Mouse (Mus musculus) midbrain, embryonic 16.5 days (tissue): ENCODE results near the gene Gpank1. TPM values are rescaled to one million over a fixed set of nuclear protein-coding genes. Genes with fewer than 3 reads are reported as not detected.

Source experiments
- ATAC-seq: fragments of 200-750 bp; cut with Nextera tagmentation; 2 replicates; pipeline ENCODE4 v1.8.0; 2017; ENCODE audit warnings: moderate TSS enrichment
- H3K27ac ChIP-seq: fragments of 300-500 bp; sonication (generic); 2 replicates; pipeline ENCODE4 v1.5.1; 2014; ENCODE audit warnings: mild to moderate bottlenecking, low read length, mixed read lengths
- H3K27me3 ChIP-seq: fragments of 300-500 bp; sonication (generic); 2 replicates; pipeline ENCODE4 v1.6.1; 2014; ENCODE audit warnings: low read depth, low read length, mixed read lengths; ENCODE audit not compliant: control insufficient read depth, insufficient read depth
- H3K36me3 ChIP-seq: fragments of 300-500 bp; sonication (generic); 2 replicates; pipeline ENCODE4 v1.6.1; 2014; ENCODE audit warnings: mild to moderate bottlenecking, low read length, moderate library complexity, mixed read lengths; ENCODE audit not compliant: control insufficient read depth, insufficient read depth
- H3K4me1 ChIP-seq: fragments of 300-500 bp; sonication (generic); 2 replicates; pipeline ENCODE4 v1.6.1; 2014; ENCODE audit warnings: mild to moderate bottlenecking, low read length, mixed read lengths; ENCODE audit not compliant: control insufficient read depth, insufficient read depth
- H3K4me2 ChIP-seq: fragments of 300-500 bp; sonication (generic); 2 replicates; pipeline ENCODE4 v1.6.1; 2014; ENCODE audit warnings: mild to moderate bottlenecking, low read length, mixed read lengths
- H3K4me3 ChIP-seq: fragments of 300-500 bp; sonication (generic); 2 replicates; pipeline ENCODE4 v1.5.1; 2014; ENCODE audit warnings: low read depth, mild to moderate bottlenecking, low read length, moderate library complexity, mixed read lengths
- H3K9ac ChIP-seq: fragments of 300-500 bp; sonication (generic); 2 replicates; pipeline ENCODE4 v1.6.1; 2014; ENCODE audit warnings: low read depth, low read length, mixed read lengths
- H3K9me3 ChIP-seq: fragments of 300-500 bp; sonication (generic); replicated peaks from 2 replicates; pipeline ENCODE4 v1.6.1; 2014; ENCODE audit warnings: mild to moderate bottlenecking, low read length, mixed read lengths; ENCODE audit not compliant: control insufficient read depth, poor library complexity, severe bottlenecking
- WGBS: fragments of 180-500 bp; shearing (Covaris S2); extraction: QIAGEN DNeasy Blood & Tissue Kit; methylation state at CpG from one replicate; pipeline ENCODE4 v1.1.7; 2014; 5-methylcytosine and 5-hydroxymethylcytosine counted together
- polyA plus RNA-seq: library from polyadenylated mRNA; unstranded; fragments of >200 nt; fragmentation: Nextera tagmentation; extraction: Ambion mirVana; gene quantifications from 2 replicates; pipeline ENCODE4 v1.2.1, GENCODE M21; 2015

Gpank1 gene
- polyA plus RNA-seq, 1 experiment from 2014 or later: 24.3 TPM

DNA sequence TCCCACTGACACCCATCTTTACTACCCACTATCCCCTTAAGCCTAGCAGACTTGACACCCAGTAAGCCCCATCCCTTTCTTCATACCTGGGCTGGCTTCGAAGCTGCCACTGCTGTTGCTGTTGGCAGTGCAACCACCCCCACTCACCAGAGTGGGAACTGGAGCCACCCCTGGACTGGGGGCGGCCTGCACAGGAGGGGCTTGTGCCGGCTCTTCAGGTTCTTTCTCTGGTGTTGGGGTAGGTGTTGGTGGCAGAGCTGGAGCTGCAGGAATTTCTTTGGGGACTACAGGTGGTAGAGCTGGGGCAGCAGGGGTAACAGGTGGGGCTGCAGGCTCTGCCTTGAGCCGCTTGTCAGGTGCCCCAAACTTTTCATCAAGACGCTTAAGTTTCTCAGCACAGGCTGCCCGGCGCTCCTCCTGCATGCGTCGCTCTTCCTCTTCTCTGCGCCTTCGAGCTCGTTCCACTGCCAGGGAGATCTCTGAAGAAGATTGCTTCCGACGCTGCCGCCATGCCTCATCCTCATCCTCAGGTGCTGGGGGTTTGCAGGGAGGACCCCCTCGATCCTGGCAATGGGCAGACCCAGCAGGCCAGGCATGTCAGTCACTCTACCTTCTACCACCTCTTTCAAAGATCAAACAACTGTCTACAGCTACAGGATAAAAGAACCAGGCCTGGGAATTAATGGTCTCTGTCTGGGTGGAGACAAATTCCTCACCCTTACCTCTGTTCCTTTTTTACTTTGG is 37.8 kb downstream of the Gpank1 start:
- 95% methylated on average over 16 of the region's 16 CpGs for WGBS

DNA sequence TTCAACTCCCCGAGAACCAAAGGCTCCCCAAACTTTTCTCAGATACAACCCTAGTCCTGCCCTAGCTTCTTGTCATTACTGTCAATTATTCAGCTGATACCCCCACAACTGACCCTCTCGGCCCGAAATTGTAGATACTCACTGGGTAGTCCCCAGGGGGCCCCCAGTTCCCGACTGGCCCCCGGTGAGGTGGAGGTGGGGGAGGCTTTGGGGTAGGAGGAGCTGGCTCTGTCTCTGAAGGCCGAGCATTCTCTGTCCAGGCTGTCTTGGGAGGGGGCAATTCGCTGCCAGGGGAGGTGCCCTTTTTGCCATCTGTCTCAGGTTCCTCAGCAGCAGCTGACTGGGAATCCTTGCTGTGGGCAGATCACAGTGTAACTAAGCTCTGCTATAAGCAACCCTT is 38.4 kb downstream of the Gpank1 start:
- ATAC-seq: no peak
- no peak overlapping the region for H3K4me2 ChIP-seq
- H3K4me1 ChIP-seq: peaks cover 18% of the 10 kb centered on the region
- H3K9me3 ChIP-seq: no peaks in the 10 kb centered on the region
- WGBS: 87% methylated on average over 7 of the region's 7 CpGs
- H3K4me3 ChIP-seq: no peak overlapping the region
- H3K9ac ChIP-seq: no peak overlapping the region
- H3K27me3 ChIP-seq: no peaks in the 10 kb centered on the region
- peaks cover 66% of the 10 kb centered on the region for H3K36me3 ChIP-seq
- no peak overlapping the region for H3K27ac ChIP-seq

More for the DNA sequence above, 37.8 kb downstream of the Gpank1 start:
- Histone ChIP-seq H3K27me3 (no peaks in the 10 kb centered on the region), H3K27ac (no peak overlapping the region), H3K4me1 (peaks cover 18% of the 10 kb centered on the region), H3K4me3 (no peak overlapping the region), H3K9me3 (no peaks in the 10 kb centered on the region), H3K36me3 (peaks cover 72% of the 10 kb centered on the region), H3K4me2 (no peak overlapping the region), H3K9ac (no peak overlapping the region)
- no peak for ATAC-seq

DNA sequence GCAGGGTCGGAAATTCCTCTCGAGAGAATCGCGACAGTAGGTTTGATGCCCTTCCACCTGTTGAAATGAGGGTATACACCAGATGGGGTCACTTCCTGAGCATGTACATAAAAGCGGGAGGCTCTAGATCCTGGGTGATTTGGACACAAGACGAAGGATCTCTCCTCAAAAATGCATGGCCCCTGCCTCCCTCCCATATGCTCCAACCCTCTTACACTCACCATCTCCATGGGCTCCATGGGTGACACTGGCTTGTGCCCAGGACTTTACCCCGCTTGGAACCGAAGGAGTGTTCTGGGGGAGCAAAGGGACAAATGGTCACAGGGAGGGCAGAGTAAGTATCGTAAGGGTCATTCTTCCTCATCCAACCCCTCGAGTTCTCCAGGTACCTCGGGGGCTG is 40.2 kb downstream of the Gpank1 start:
- WGBS: 88% methylated on average over 11 of the region's 11 CpGs
- peak overlapping the region; percentile 0; the same call in 1 of the 2 replicates for H3K4me2 ChIP-seq
- H3K36me3 ChIP-seq: peaks cover 48% of the 10 kb centered on the region
- no peaks in the 10 kb centered on the region for H3K9me3 ChIP-seq
- H3K27me3 ChIP-seq: no peaks in the 10 kb centered on the region
- no peak overlapping the region for H3K27ac ChIP-seq
- no peak overlapping the region for H3K4me3 ChIP-seq
- H3K4me1 ChIP-seq: peaks cover 26% of the 10 kb centered on the region
- no peak overlapping the region for H3K9ac ChIP-seq
- ATAC-seq: no peak

DNA sequence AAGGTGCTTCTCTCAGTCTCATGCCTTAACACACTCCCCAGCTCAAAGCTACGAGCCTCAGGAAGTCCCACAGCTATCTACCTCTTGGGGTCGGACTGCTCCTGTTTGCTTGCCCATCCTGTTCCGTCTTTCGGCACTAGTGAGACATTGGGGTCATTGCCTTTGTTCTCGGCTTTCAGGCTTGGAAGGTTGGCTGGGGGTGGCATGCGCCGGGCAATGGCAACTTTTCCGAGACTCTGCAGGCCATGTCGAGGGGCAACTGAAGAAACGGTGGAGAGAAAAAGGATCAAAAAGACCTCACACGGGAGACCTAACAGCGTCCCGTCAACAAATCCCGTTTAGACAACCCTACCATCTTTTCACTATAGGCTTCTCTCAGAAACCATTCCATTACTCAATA is 40.9 kb downstream of the Gpank1 start:
- Histone ChIP-seq H3K9me3 (no peaks in the 10 kb centered on the region), H3K4me1 (peaks cover 29% of the 10 kb centered on the region), H3K36me3 (peaks cover 41% of the 10 kb centered on the region), H3K9ac (peak overlapping the region; percentile 100), H3K27ac (no peak overlapping the region), H3K27me3 (no peaks in the 10 kb centered on the region), H3K4me3 (peak overlapping the region; percentile 99), H3K4me2 (peak overlapping the region; percentile 71)
- 57% methylated on average over 14 of the region's 14 CpGs for WGBS
- no peak for ATAC-seq

DNA sequence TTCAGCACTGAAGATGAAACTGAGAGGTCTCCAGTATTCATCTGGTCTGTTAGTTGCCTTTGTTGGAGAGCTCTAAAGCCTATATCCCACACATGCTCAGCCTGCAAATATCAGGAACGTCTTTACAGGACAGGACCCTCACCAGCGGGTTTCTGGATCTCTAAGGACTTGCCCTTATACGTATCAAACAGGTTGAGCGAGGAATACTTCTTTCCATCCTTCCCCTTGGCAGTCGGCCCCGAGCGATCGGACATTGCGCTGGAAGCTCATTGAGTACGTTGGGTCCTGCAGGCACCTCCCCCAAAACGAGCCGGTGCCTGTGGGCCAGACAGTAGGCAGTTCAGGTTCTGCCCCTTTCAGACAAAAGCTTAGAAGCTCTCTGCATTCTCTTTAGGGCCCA is 41.5 kb downstream of the Gpank1 start:
- WGBS: 30% methylated on average over 12 of the region's 12 CpGs
- H3K27ac ChIP-seq: peak overlapping the region; percentile 48; the same call in 1 of the 2 replicates

DNA sequence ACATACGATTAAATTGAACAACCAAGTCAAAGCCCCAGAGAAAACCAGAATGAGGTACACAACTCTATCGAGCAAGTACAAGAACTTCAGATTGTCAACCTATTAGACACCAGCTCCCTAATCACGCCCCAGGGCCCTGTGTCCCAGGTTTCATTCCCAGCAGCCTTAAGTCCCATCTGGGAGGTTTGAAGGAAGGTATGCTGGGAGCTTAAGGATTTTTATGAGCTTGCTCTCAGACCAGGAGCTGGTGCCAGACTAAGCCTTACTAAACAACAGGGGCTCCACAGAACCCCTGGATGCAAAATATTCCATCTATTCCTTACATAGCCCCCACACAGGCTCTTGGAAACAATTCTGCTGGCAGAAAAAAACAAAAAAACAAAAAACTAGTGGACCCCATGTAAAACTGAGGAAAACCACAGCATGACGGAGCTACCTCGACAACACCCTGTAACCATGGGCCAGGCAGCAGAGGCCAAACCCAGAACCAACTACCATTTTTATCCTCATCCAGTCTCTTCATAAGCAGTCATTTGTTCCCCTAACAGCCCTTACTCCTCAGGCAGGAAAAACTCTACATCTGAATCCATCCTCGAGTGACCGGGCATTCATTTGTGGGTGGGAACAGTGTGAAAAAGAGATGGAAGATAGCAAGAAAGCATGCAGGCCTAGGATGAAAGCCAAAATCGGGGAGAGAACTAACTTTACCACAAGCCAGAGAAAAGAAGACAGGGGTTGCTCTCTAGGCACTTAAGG is 42.2 kb downstream of the Gpank1 start:
- H3K27me3 ChIP-seq: no peaks in the 10 kb centered on the region
- H3K9me3 ChIP-seq: no peaks in the 10 kb centered on the region
- peak overlapping the region; percentile 71 for H3K4me2 ChIP-seq
- peak overlapping the region; percentile 99 for H3K4me3 ChIP-seq
- H3K36me3 ChIP-seq: peaks cover 28% of the 10 kb centered on the region
- peaks cover 29% of the 10 kb centered on the region for H3K4me1 ChIP-seq
- peak overlapping the region; percentile 100 for H3K9ac ChIP-seq
- 8% methylated on average over 8 of the region's 8 CpGs for WGBS
- H3K27ac ChIP-seq: peak overlapping the region; percentile 99
- ATAC-seq: no peak

More for the DNA sequence above, 41.5 kb downstream of the Gpank1 start:
- H3K4me1 ChIP-seq: peaks cover 29% of the 10 kb centered on the region
- peak overlapping the region; percentile 99 for H3K4me3 ChIP-seq
- peaks cover 35% of the 10 kb centered on the region for H3K36me3 ChIP-seq
- no peaks in the 10 kb centered on the region for H3K9me3 ChIP-seq
- ATAC-seq: no peak
- peak overlapping the region; percentile 71 for H3K4me2 ChIP-seq
- H3K9ac ChIP-seq: peak overlapping the region; percentile 100
- H3K27me3 ChIP-seq: no peaks in the 10 kb centered on the region

DNA sequence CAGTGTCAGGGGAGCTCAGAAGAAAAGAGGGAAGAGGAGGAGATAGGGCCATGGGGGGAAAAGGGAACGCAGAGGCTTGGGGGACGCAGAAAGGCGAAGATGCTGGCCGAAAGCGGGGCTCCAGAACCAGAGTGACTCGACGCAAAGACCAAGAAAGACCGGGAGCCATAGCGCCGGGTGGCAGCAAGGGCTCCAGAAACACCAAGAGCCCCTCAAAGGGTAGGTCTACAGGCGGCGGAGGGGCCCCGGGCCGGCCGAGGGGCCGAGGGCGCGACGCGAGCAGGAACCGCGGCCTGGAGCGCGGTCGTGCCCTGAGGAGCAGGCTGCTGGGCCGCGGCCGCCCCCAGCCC is 42.9 kb downstream of the Gpank1 start:
- ATAC-seq: no peak
- peaks cover 29% of the 10 kb centered on the region for H3K4me1 ChIP-seq
- H3K9ac ChIP-seq: peak overlapping the region; percentile 100
- H3K4me3 ChIP-seq: peak overlapping the region; percentile 99
- WGBS: under 1% methylated on average over 26 of the region's 28 CpGs
- H3K27ac ChIP-seq: peak overlapping the region; percentile 99
- peaks cover 21% of the 10 kb centered on the region for H3K36me3 ChIP-seq
- no peaks in the 10 kb centered on the region for H3K9me3 ChIP-seq
- no peaks in the 10 kb centered on the region for H3K27me3 ChIP-seq
- peak overlapping the region; percentile 71 for H3K4me2 ChIP-seq

DNA sequence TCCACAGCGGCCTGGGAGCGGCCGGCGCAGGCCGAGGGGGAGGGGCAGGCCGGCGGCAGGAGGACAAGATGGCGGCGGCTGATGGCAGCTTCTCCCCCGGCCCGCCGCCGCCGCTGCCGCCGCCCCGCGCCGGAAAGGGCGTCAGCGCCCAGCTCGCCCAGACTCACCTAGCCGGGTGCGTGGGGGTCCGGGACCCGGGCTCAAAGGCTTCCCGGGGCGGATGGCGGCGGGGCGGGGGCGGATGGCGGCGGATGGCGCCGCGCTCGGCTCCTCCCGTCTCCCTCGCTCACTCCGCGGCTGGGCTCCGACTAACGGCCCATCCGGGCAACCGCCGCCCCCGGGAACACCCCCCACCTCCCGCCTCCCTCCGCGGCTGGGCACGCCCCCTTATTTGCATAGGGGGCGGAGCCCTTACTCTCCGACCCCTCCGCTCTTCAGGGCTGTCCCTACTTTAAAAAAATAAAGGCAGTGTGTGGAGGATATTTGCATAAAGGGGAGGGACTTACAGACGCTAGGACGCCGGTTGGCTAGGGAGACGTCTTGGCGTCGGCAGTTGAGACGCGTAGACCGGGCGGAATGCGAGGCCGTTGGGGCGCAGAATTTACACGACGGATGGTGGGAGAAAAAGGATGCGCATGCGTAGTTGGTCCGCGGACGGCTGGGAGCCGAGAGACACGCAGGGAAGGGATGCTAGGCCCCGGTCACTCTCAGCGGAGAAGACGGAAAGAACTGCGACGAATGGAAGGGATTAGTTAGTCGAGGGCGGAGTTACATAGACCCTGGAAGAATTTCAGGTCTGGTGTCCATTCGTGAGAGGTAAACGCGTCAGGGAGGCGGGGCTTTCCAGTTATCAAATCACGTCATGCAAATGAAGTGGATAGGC is 43.6 kb downstream of the Gpank1 start, which contains the start of gene Prrc2a:
Gene Prrc2a, minus strand, starts transcription at position 330 of the 883 bp plus-strand sequence.
- WGBS: under 1% methylated on average over 43 of the region's 89 CpGs
- H3K4me1 ChIP-seq: peaks cover 29% of the 10 kb centered on the region
- H3K9ac ChIP-seq: peak within 1 kb of the TSS; percentile 100
- no peaks in the 10 kb centered on the region for H3K9me3 ChIP-seq
- H3K36me3 ChIP-seq: peaks cover 15% of the 10 kb centered on the region
- peak; percentile 94 for ATAC-seq
- peak within 1 kb of the TSS; percentile 99 for H3K27ac ChIP-seq
- H3K4me3 ChIP-seq: peak within 1 kb of the TSS; percentile 99
- peak within 1 kb of the TSS; percentile 71 for H3K4me2 ChIP-seq
- no peaks in the 10 kb centered on the region for H3K27me3 ChIP-seq
